Mouse (Mus musculus): ENCODE measurements around the gene Rhov.

DNA sequence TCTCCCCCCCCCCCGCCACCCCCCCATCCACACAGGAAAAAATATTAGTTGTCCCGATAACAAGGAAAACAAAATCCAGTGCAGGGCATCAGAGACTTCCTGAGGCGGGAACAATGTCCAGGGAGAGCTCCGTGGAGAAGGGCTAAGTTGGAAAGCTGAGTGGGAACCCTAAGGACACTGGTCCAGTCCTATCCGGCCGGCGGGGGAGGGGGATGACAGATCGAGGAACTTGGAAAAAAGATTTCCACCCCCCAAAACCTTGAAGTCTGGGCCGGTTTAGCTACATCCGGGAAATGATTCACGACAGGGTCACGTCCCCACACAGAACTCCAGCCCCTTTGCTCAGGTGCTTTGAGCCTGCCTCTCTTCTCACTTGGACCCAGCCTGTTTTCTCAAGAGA, 40.5 kb upstream of the Rhov start:
- TF ChIP-seq CTCF (IDR thresholded peaks at IDR 0.05; ENCODE audit: low read depth) (no peak), EP300 (IDR thresholded peaks at IDR 0.05; ENCODE audit: low read depth) (no peak)

All from heart, postnatal 0 days (tissue).